Mouse (Mus musculus): ENCODE data around the gene Alx3.
"Not testable (repeated sequence)": the region's sequence is repeated elsewhere in the genome, so short reads cannot be mapped to it uniquely, and the experiment has no call there.

Gene Alx3

GRCm38 (mm10) chr3:107622537-107622936 is 27.7 kb downstream of the Alx3 start:
- DNase-seq (ENCODE audit: low read depth in 1 of 2, low spot score in 2 of 2), result no peak

GRCm38 (mm10) chr3:107624424-107624823 is 29.6 kb downstream of the Alx3 start:
- DNase-seq (ENCODE audit: low read depth in 1 of 2, low spot score in 2 of 2), result no peak

GRCm38 (mm10) chr3:107625536-107625935 is 30.7 kb downstream of the Alx3 start:
- no peak for DNase-seq (ENCODE audit: low read depth in 1 of 2, low spot score in 2 of 2)

GRCm38 (mm10) chr3:107626751-107627150 is 31.9 kb downstream of the Alx3 start:
- no peak for DNase-seq (ENCODE audit: low read depth in 1 of 2, low spot score in 2 of 2)

- DNase-seq (ENCODE audit: low read depth in 1 of 2, low spot score in 2 of 2), result no peak
These were observed 32.8 kb downstream of the Alx3 start for GRCm38 (mm10) chr3:107627641-107628040.

- no peak for DNase-seq (ENCODE audit: low read depth in 1 of 2, low spot score in 2 of 2)
These were observed 33.7 kb downstream of the Alx3 start for GRCm38 (mm10) chr3:107628551-107628950.

- DNase-seq (ENCODE audit: low read depth in 1 of 2, low spot score in 2 of 2), result no peak
These were observed 34.6 kb downstream of the Alx3 start for GRCm38 (mm10) chr3:107629411-107629810.

GRCm38 (mm10) chr3:107630682-107631522 is 36.1 kb downstream of the Alx3 start, which contains the start of gene Gm10961:
TSS of gene Gm10961 (plus strand) at chr3:107631322.
- no peak for DNase-seq (ENCODE audit: low read depth in 1 of 2, low spot score in 2 of 2)

GRCm38 (mm10) chr3:107631523-107631958 is 36.7 kb downstream of the Alx3 start, which contains the start of gene Strip1:
TSS of gene Strip1 (minus strand) at chr3:107631694.
- DNase-seq (ENCODE audit: low read depth in 1 of 2, low spot score in 2 of 2), result peak; percentile 76 to 85

GRCm38 (mm10) chr3:107632786-107633185 is 38.0 kb downstream of the Alx3 start:
- DNase-seq (ENCODE audit: low read depth in 1 of 2, low spot score in 2 of 2), result no peak

GRCm38 (mm10) chr3:107633906-107634305 is 39.1 kb downstream of the Alx3 start:
- no peak for DNase-seq (ENCODE audit: low read depth in 1 of 2, low spot score in 2 of 2)

GRCm38 (mm10) chr3:107635836-107636235 is 41.0 kb downstream of the Alx3 start:
- DNase-seq (ENCODE audit: low read depth in 1 of 2, low spot score in 2 of 2), result no peak

GRCm38 (mm10) chr3:107636236-107636635 is 41.4 kb downstream of the Alx3 start:
- DNase-seq (ENCODE audit: low read depth in 1 of 2, low spot score in 2 of 2), result no peak

- no peak for DNase-seq (ENCODE audit: low read depth in 1 of 2, low spot score in 2 of 2)
These were observed 42.9 kb downstream of the Alx3 start for GRCm38 (mm10) chr3:107637606-107638172.

- DNase-seq (ENCODE audit: low read depth in 1 of 2, low spot score in 2 of 2), result no peak
These were observed 52.1 kb downstream of the Alx3 start for GRCm38 (mm10) chr3:107646947-107647346.

GRCm38 (mm10) chr3:107650276-107650675 is 55.4 kb downstream of the Alx3 start:
- not testable (repeated sequence) for DNase-seq (ENCODE audit: low read depth in 1 of 2, low spot score in 2 of 2)

- DNase-seq (ENCODE audit: low read depth in 1 of 2, low spot score in 2 of 2), result no peak
These were observed 58.1 kb downstream of the Alx3 start for GRCm38 (mm10) chr3:107652968-107653367.

- no peak for DNase-seq (ENCODE audit: low read depth in 1 of 2, low spot score in 2 of 2)
These were observed 60.0 kb downstream of the Alx3 start for GRCm38 (mm10) chr3:107654861-107655260.

Data from monocyte, adult 2 months (primary cell).